Mouse (Mus musculus): Measurements from ENCODE around the gene B4galnt2.

The B4galnt2 gene

DNA sequence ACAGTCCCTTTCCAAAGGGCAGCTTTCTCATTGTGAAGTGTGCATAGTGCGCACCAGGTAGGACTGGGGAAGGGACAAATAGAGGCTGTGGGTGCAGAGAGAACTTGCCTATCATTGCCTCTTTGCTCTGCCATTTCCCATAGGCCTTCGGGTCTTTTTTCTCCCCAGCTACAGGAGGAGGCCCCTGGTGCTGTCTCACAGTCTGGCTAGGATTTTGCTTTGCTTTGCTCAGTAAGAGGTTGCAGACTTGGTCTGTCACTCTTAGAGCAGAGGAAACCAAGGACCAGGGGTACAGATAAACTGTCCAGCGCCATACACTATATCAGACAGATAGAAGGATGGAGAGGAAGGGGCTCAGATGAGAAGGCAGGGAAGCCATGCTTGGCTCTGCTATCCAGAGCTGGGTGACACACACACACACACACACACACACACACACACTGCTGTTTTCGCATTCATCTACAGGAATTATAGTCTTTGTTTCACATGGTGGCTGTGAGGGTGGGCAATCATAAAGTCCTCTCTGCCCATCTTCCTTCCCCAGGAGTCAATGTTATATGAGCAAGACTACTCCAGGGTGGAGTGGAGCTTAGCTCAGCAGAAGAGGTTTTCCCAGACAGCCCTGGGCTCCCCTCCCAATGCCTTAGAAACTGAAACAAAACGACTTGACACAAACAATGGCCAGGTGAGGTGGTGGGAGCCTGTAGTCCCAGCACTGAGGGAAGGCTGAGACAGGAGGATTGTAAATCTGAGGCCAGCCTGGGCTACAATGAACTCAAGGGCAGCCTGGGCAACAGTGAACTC lies 73.8 kb downstream of the B4galnt2 start:
- DNase-seq (ENCODE audit: low read depth, low spot score): no peak

DNA sequence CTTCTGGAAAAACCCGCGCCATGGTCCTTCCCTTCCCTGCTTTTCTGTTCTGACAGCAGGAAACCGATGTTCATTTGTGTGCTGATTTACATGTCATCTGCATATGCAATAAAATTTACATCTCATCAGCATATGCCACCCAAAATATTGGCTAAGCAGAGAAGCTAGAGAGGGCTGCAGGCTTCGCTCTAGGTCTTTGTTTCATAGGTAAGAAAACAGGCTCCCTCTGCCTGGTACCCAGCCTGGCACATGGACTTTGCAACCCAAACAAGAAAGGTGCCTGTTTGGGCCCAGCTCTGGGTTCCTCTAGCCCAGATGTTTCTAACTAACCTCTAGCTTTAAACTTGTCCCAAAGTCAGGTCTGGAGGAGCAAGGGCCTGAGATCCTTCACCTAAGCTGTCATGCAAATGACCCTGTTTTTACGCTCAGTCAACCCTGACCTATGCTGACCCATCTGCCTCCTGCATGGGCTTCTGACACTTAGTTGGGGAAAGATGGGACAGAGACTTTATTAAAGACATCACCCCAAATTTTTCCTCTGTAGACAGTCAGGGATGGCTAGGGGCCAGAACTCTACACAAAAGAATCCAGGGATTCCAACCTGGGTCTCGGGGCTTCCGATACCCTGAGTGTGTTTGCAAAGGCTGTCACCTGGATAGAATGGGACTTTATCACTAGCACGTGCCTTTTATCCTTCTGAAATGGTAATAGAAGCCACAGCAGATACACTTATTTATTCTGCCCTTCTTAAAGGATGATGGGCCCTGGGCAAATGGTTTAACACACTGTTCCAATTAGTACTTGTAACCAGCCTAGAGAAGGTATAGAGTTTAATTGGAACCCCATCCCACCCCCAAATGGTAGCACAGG lies 75.5 kb downstream of the B4galnt2 start:
- DNase-seq (ENCODE audit: low read depth, low spot score): no peak

DNA sequence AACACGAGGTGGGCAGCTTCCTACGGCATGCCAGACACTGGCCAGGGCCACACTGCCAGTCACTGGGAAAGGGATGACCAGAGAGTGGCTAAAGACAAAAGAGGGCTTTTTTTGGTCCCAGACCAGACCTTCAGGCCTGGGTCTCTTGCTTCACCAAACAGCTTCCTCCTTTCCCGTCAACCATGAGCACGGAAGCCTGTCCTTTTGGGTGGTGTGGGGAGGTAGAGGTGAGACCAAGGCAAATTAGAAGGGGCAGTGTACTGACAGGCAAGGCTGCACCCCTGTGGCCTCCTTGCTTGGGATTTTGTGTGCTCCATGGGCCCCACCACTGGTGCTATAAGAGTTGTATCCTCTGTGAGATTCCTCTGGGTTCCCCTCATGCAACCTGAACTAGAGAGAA lies 76.1 kb downstream of the B4galnt2 start:
- DNase-seq (ENCODE audit: low read depth, low spot score): no peak

DNA sequence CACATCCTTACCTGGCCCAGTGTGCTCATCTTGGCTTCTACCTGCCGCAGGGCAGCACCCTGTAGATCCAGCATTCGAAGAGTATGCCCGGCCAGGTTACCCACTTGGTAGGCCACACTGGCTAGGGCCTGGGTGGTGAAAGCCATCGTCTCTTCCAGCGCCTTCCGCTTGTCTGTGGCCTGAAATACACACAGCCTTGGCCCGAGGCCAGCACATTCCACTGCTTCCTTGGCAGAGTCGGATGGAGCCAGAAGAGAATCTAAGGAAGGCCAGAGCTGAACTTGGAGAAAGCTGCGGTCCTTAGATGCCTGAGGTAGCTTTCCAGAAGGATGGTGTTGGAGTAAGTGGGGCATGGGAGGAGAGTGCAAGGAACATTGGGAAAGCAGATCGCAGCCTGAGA lies 77.6 kb downstream of the B4galnt2 start, which contains the start of gene Gngt2:
Gene Gngt2, plus strand, starts transcription at position 158 of the 400 bp plus-strand sequence.
- peak; percentile 66 for DNase-seq (ENCODE audit: low read depth, low spot score)

DNA sequence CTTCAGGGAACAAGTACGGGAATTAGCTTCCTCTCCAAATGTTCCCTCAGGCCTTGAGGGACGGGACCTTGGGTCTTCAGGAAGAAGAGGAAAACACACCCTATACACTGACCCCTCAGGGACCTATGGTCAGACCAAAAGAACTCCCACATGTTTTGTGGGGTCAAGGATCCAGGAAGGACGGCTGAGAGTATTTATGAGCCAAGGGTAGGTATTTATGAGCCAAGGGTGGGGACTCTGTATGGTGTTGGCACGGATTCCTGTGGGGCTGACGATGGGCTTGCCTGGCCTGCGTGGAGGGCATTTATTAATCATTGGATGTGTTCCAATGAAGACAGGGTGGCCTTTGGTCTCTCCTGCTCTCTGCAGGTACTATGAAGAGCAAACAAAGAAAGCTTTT lies 78.3 kb downstream of the B4galnt2 start:
- DNase-seq (ENCODE audit: low read depth, low spot score): no peak

DNA sequence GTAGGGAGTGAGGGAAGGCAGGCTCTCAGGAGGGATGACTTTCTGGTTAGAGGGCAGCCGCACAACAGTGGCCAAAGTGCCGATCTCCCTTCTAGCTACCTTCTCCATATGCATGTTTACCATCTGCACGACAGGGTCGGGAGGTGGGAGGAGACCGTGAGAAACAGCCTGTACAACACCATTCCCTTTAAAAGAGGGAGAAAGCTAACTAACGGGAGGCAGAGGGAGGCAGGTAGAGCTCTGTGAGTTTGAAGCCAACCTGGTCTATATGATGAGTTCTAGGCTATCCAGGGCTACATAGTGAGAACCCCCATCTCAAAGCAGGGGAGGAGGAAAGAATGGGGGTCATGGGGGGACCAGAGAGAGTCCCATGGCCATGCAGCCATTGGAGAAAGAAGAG lies 78.9 kb downstream of the B4galnt2 start:
- DNase-seq (ENCODE audit: low read depth, low spot score): no peak

DNA sequence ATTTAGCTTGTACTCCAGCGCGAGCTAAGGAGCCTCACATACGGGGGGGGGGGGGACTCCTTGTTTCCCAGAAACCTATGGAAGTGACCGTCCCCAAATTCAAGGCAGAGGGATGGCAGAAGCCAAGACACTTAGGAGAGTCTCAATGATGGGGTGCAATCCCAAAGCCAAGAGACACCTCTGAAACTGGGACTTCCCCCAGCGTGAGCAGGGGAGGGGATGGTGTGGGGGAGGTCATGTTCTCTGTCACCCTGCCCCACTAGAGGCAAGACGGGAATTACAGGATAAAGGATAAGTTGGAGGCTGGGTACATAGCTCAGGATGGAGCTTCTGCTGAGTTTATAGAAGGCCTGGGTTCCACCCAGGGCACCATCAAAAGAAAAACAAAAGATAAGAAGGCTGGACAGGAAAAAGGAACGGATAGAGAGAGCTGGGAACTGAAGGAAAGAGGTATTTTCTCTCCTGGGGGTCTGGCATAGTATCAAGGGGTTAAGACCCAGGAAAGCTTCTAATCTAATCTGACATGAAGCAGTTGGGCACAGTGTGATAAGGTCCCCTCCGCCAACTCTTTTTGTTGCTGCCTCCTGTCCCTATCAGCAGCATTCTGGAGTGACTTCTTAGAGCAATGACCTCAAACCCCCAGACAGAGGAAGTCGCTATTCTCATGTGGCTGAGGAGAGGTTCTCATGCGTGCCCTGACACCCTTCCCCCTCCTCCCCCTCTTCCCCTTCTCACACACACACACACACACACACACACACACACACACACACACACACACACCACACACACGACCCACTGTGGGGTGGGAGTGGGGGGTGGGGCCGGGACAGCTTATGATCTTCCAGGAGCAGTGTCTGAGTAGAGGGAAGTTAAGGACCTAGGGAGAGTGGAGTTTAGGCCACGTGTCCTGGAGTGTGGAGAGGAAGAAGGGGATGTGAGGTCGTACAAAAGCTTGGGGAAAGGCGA lies 79.7 kb downstream of the B4galnt2 start:
- no peak for DNase-seq (ENCODE audit: low read depth, low spot score)

DNA sequence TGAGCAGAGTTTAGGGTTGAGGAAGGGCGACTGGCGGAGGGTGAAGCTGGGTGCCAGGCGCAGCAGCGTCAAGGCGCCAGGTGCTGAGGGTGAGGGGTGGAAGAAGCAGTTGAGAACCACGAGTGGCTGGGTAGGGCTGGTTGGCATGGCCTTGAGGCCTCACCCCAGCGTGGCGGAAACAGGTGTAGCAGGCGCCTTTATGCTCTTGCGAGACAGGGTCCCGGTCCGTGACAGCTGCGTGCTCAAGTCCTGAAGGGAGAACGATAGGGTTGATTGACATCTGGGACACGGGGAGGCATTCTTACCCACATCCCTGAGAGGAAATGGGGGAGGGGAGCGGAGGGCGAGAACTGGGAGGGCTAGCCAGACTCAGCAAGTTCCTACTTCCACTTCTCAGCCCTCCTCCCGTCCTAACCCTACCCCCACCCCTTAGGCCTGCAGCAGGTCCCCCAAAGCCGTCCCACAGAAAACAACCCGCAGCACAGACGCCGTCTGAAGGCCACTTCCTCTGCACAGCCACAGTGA lies 80.5 kb downstream of the B4galnt2 start:
- no peak for DNase-seq (ENCODE audit: low read depth, low spot score)

DNA sequence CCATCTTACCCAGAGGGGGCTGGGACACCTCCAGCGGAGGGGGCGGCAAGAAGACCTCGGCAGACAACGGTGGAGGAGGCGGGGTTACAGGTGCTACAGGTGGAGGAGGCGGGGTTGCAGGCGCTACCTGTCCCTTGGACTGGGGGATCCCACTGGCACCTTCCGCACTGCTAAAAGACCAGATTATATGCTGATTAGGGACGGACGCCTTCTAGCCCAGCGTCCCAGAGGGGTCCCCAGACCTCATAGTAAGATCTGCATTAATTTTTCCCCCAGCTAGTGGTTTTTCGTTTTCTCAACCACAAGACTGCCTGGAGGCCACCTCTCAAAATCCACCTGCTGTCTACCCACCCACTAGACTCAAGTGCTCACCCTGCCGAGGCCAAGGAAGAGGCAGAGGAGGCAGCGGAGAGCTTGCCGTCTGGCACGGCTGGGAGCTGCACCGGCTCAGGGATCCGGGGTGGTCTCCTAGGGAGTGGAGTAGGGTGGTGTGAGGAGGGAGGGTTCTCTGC lies 81.0 kb downstream of the B4galnt2 start:
- DNase-seq (ENCODE audit: low read depth, low spot score): no peak

DNA sequence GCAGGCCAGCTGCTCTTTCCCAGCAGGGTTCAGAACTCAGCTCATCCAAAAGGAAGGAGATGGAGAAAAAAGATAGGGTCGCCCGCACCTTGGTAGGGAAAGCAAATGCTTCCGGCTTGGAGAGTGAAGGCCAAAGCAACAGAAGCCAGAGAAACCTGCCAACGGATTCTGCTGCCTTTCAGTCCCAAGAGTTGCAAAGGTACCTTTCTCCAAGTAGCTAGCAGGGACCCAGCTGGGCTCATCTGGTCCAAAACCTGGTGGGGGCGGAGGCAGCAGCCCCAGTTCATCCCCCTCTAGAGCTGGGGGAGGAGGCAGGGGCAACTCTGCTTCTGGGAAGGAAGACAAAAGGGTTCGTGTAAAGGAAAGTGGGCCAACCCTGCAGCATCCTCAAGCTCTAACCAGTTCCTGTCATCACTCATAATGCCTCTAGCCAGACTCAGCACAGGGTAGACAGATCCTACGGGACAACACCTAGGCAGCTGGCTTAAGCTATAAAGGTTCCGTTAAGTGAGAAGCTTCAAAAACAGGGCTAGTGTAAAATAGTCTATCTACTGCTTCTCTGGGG lies 81.6 kb downstream of the B4galnt2 start:
- DNase-seq (ENCODE audit: low read depth, low spot score): no peak

DNA sequence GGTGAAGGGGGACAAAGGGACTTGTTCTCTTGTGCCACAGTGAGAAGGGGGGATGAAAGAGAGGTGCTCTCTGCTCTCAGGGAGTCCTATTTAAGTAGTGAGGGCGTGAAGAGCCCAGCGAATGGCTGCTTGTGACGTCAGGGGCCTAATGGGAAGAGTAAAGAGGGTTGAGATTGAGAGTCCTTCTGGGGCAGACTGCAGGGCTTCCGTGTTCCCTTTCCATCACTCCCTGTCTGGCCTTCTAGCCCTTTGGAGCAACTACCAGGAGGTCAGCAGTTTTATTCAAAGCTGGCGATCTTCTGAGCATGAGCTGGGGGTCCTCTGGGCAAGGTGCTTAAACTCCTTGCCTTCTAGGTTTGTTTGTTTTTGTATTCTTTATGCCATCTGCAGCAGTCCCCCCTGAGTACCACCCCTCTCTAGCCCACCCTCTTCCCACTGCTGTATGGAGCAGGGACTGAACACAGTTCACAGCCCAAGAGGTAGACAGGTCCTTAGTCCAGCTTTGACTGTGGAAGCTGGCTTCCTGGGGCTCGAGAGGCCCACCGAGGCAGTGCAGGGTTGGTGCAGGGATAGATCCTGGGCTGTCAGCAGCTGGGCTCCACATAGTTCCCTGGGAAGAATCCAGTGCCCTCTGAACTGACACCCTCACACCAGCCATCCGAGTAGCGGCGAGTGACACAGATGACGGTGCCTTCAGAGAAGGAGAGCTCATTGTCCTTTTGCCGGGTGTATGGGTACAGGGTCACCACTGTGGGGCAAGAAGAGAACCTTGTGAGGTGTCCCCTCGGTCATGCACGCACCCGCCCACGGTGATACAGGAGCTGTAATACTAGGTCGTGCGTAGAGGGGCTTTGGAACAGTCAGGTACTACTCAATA lies 82.3 kb downstream of the B4galnt2 start:
- no peak for DNase-seq (ENCODE audit: low read depth, low spot score)

DNA sequence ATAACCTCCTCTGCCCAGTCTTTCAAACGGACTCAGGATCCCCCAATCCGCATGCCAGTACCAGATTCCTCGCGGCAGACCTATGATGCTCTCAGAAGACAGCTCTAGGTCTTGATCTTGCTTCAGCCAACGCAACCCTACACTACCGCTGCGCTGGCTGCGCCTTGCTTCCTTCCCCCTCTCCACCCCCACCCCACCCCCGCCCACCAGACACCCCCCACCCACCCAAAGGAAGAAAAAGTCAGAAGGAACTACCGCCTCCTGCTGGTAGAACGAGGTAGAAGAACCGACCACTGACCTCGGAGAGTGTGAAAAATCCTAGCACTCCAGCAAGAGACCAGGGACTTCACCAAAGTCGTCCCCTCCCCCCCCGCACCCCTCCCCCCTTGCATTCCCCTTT lies 83.0 kb downstream of the B4galnt2 start:
- DNase-seq (ENCODE audit: low read depth, low spot score): no peak

DNA sequence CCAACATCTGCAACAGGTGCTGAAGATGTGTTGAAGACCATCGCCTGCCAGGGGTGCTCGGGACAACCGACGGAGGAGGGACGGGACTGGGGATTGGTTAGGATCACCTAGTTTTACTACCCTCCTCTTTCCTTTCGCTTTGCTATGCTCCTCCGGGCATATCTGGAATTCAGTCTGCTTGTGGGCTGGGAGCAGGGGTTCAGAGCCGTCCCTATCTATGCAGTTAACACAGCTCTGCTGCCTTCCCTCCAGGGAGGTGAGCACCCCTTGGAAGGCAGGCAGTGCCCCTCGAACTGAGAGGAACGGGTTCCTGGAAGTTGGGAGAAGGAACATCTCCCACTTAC lies 83.4 kb downstream of the B4galnt2 start:
- no peak for DNase-seq (ENCODE audit: low read depth, low spot score)

DNA sequence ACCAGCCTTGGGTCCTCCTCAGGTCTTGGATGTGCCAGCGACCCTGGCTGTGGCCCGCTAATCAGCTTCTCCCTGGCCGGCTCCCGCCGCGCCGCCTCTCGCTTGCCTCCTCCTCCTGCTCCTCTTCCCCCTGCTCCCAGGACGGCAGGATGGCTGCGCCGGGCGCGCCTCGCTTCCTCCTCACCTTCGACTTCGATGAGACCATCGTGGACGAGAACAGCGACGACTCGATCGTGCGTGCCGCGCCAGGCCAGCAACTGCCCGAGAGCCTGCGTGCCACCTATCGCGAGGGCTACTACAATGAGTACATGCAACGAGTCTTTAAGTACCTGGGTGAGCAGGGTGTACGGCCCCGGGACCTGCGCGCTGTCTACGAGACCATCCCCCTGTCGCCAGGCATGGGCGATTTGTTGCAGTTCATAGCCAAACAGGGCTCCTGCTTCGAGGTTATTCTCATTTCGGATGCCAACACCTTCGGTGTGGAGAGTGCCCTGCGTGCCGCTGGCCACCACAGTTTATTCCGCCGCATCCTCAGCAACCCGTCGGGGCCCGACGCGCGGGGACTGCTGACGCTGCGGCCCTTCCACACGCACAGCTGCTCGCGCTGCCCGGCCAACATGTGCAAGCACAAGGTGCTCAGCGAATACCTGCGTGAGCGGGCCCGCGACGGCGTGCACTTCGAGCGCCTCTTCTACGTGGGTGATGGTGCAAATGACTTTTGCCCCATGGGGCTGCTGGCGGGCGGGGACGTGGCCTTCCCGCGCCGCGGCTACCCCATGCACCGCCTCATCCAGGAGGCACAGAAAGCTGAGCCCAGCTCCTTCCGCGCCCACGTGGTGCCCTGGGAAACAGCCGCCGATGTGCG lies 84.0 kb downstream of the B4galnt2 start:
- no peak for DNase-seq (ENCODE audit: low read depth, low spot score)

DNA sequence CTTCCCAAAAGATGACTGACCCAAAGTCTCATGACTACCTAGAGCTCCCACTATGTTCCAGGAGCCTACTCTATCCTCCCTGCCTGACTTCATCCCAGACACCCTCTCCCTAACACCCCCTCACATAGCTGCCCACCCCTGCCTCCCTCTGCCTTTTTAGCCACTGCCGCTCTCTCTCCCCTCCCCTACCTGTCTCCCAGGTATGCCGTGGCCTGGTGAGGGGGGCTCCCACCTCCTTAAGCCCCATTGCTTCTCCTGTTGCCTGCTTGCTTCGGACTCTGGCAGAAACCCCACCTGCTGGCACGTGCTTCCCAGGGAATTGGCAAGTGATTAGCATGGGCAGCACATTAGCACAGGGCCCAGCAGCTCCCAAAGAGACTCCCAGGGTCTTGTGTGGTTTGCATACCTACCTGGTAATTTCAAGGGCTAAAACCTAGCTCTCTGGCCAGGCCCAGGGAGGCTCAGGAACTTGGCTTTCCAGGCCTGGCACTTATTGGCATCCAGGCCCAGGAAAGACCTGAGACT lies 85.1 kb downstream of the B4galnt2 start:
- no peak for DNase-seq (ENCODE audit: low read depth, low spot score)

DNA sequence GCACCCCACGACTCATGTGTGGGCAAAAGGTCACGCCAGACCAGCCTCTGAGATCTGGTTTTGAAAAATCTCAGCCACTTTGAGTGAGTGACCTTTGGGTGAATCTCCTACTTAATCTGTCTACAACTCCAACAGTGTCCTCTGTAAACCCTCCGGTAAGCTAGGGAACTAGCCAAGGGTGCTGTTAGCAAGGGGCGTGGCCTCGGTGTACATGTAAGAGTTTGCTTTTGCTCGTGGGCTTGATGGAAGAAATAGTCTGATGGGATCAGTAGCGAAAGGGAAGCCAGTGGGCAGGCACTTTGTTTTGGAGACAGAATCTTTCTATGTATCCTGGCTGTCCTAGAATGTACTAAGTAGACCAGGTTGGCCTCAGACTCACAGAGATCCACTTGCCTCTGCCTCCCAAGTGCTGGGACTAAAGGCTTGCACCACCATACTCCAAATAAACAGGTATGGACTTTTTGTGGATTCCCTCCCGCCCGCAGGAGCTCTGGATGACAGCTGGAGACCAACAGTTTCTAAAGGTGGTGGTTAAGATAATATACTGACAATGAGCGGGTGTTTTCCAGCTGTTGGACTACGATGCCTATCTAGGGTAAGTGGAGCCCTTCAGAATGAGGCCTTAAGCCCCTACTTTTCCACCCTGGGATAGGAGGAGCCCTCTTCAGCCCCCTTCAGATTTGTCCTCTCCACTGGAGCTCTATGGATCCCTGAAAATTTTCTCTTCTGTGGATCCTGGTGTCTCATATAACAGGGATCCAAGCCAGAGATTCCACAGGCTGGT lies 86.3 kb downstream of the B4galnt2 start:
- DNase-seq (ENCODE audit: low read depth, low spot score): peak; percentile 9

DNA sequence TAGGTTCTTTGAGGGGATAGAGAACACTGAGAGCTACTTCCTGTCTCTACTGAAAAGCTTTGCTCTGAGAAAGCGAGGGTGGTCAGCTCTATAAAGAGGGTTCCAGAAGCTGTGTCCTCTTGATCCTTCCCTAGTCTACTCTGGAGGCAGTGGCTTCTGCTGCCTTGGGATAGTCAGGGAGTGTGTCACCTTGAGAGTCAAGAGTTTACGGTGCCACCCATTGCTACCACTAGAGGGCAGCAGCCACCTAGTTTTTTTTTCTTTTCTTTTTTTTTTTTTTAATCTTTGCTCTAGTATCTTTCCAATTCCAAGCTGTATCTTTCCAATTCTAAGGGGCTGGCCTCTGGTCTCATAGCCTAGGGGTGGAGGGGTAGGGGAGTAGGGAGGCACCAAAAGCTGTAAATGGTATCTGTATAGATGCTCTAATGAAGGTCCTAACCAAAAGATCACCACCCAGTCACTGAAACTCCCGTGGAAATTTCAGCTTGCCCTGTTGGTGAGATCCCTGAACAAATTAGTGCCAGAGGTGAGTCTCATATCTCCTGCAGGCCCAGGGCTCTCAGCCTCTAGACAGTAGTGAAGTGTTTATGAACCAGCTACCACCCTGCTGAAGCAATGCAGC lies 87.1 kb downstream of the B4galnt2 start:
- peak; percentile 86 for DNase-seq (ENCODE audit: low read depth, low spot score)

DNA sequence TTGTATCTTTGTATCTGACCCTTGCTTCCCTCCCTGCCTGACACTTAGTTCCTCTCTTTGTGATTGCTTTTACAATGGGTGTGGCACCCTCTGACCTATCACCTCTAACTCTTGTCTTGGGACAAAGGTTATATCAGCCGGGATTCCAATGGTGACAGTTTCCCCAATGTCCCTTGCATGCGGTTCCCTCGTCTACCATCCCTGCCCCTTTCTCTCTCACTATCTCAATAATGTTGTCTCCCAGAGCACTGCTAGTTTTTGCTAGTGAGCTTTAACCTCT lies 87.6 kb downstream of the B4galnt2 start:
- DNase-seq (ENCODE audit: low read depth, low spot score): no peak
